Mouse (Mus musculus): ENCODE results near the gene Cyp2j13.

DNA sequence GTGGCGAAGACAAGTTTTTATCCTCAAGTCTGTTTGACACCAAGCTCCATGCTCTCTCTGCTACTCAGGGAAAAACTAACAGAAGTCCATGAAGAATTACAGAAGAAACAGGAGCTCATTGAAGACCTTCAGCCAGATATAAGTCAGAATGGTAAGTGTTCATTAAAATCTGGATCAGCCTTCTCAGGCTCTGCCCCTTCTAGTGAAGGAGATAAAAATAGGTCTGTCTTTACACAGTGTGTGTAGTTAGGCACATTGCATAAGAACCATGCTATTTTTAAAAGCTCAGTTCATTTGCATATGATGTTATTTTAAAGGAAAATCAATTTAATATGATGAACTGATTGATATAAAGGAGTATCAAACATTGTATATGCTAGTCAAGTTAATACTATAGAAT, 60.5 kb downstream of the Cyp2j13 start:
- TF ChIP-seq CTCF (IDR thresholded peaks at IDR 0.05; ENCODE audit: low read depth) (no peak), EP300 (IDR thresholded peaks at IDR 0.05; ENCODE audit: low read depth) (no peak)
